Mouse (Mus musculus): ENCODE results near the gene Nup50.
"Not testable (repeated sequence)": the region's sequence is repeated elsewhere in the genome, so short reads cannot be mapped to it uniquely, and the experiment has no call there.

Nup50 gene

GRCm38 (mm10) chr15:84922884-84923507 lies at the start of gene Nup50:
TSS of gene Nup50 (plus strand) at chr15:84923411.
- DNase-seq (ENCODE audit: low spot score in 2 of 2), result peak; percentile 99

GRCm38 (mm10) chr15:84873867-84874266 lies 49.3 kb upstream of the Nup50 start:
- DNase-seq (ENCODE audit: low spot score in 2 of 2), result peak; percentile 52 to 80

- peak; percentile 46 to 72 for DNase-seq (ENCODE audit: low spot score in 2 of 2)
Observed at GRCm38 (mm10) chr15:84877029-84877815, 46.0 kb upstream of the Nup50 start.

GRCm38 (mm10) chr15:84888066-84888465 lies 35.1 kb upstream of the Nup50 start:
- DNase-seq (ENCODE audit: low spot score in 2 of 2), result no peak

GRCm38 (mm10) chr15:84891246-84891645 lies 32.0 kb upstream of the Nup50 start:
- DNase-seq (ENCODE audit: low spot score in 2 of 2), result no peak

- peak; percentile 43 to 46 for DNase-seq (ENCODE audit: low spot score in 2 of 2)
Observed at GRCm38 (mm10) chr15:84891658-84892057, 31.6 kb upstream of the Nup50 start.

GRCm38 (mm10) chr15:84896216-84896615 lies 27.0 kb upstream of the Nup50 start:
- DNase-seq (ENCODE audit: low spot score in 2 of 2), result not testable (repeated sequence)

- no peak for DNase-seq (ENCODE audit: low spot score in 2 of 2)
Observed at GRCm38 (mm10) chr15:84896664-84897063, 26.5 kb upstream of the Nup50 start.

- no peak for DNase-seq (ENCODE audit: low spot score in 2 of 2)
Observed at GRCm38 (mm10) chr15:84898077-84898476, 25.1 kb upstream of the Nup50 start.

- no peak for DNase-seq (ENCODE audit: low spot score in 2 of 2)
Observed at GRCm38 (mm10) chr15:84903843-84904385, 19.3 kb upstream of the Nup50 start.

GRCm38 (mm10) chr15:84913201-84913600 lies 10.0 kb upstream of the Nup50 start:
- no peak for DNase-seq (ENCODE audit: low spot score in 2 of 2)

GRCm38 (mm10) chr15:84919938-84920337 lies 3.3 kb upstream of the Nup50 start, which contains the start of gene Gm29666:
TSS of gene Gm29666 (minus strand) at chr15:84920038.
- no peak for DNase-seq (ENCODE audit: low spot score in 2 of 2)

- peak in 1 of 2 experiments; percentile 28 for DNase-seq (ENCODE audit: low spot score in 2 of 2)
Observed at GRCm38 (mm10) chr15:84923508-84924181, 434 bp downstream of the Nup50 start.

GRCm38 (mm10) chr15:84924781-84925315 lies 1.6 kb downstream of the Nup50 start:
- DNase-seq (ENCODE audit: low spot score in 2 of 2), result no peak

- DNase-seq (ENCODE audit: low spot score in 2 of 2), result no peak
Observed at GRCm38 (mm10) chr15:84925495-84926018, 2.3 kb downstream of the Nup50 start.

GRCm38 (mm10) chr15:84932351-84932750 lies 9.1 kb downstream of the Nup50 start:
- no peak for DNase-seq (ENCODE audit: low spot score in 2 of 2)

GRCm38 (mm10) chr15:84934901-84935300 lies 11.7 kb downstream of the Nup50 start:
- DNase-seq (ENCODE audit: low spot score in 2 of 2), result no peak

- no peak for DNase-seq (ENCODE audit: low spot score in 2 of 2)
Observed at GRCm38 (mm10) chr15:84940102-84940501, 16.9 kb downstream of the Nup50 start.

GRCm38 (mm10) chr15:84942647-84943285 lies 19.6 kb downstream of the Nup50 start:
- no peak for DNase-seq (ENCODE audit: low spot score in 2 of 2)

GRCm38 (mm10) chr15:84944319-84944718 lies 21.1 kb downstream of the Nup50 start:
- DNase-seq (ENCODE audit: low spot score in 2 of 2), result no peak

GRCm38 (mm10) chr15:84948990-84949389 lies 25.8 kb downstream of the Nup50 start:
- no peak for DNase-seq (ENCODE audit: low spot score in 2 of 2)

Data from right cerebral cortex, postnatal 36 days (tissue).